Mouse (Mus musculus): ENCODE results near the gene Fyco1. TPM values are rescaled to one million over a fixed set of nuclear protein-coding genes. Genes with fewer than 3 reads are reported as not detected.

The Fyco1 gene
- polyA plus RNA-seq, 1 experiment from 2014 or later: 3.8 TPM

DNA sequence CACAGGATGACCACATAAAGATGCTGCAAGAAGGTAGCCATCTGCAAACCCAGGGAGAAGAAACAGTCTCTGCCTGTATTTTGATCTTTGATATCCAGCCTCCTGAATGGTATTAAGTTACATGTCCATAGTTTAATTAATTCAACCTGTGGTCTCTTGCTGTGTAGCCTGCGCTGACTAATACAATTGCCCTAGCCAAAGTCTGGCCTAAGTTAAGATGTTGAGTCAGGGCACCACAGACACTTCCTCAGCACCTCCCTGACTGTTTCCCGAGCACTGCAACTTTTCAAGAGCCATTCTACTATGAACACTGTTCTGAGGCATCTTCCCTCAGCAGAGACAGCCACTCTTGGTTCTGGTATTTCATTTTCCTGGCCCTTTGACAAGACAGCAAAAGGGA is 33.1 kb downstream of the Fyco1 start:
- WGBS: 89% methylated on average over 2 of the region's 2 CpGs

DNA sequence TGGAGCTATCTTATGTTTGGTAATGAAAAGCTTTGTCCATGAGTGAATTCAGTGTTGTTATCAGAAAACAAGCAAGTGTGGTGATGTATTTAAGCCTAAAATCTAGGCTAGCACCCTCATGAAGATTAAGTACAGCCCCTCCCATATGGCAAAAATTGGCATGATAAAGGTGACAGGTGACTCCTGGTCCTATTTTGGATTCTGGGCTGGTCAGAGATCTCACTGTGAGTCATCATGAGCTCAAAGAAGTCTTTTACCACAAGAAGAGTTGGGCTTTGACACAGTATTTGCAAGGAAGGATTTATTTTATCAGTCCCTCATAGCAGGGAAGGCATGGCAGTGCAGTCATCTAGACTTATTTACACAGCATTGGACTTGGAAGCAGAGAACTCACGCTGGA is 35.7 kb downstream of the Fyco1 start:
- Histone ChIP-seq H3K27me3 (replicated peaks; ENCODE audit: control insufficient read depth, insufficient read depth, low read length) (no peaks in the 10 kb centered on the region), H3K9me3 (ENCODE audit: control insufficient read depth) (no peaks in the 10 kb centered on the region), H3K9ac (ENCODE audit: low read depth, low read length) (no peak overlapping the region), H3K36me3 (ENCODE audit: control insufficient read depth, insufficient read depth) (peaks cover 88% of the 10 kb centered on the region), H3K27ac (ENCODE audit: low read depth, low read length) (no peak overlapping the region), H3K4me1 (replicated peaks; ENCODE audit: control insufficient read depth, insufficient read depth, low read length) (no peaks in the 10 kb centered on the region), H3K4me3 (ENCODE audit: low read depth, low read length) (no peak overlapping the region), H3K4me2 (replicated peaks; ENCODE audit: low read depth) (no peak overlapping the region)
- TF ChIP-seq CTCF (IDR thresholded peaks at IDR 0.05; ENCODE audit: low read depth): no peak
- WGBS: 62% methylated on average over 1 of the region's 1 CpGs
- ATAC-seq: no peak

More for the DNA sequence above, 33.1 kb downstream of the Fyco1 start:
- Histone ChIP-seq H3K9ac (ENCODE audit: low read depth, low read length) (no peak overlapping the region), H3K4me3 (ENCODE audit: low read depth, low read length) (no peak overlapping the region), H3K27ac (ENCODE audit: low read depth, low read length) (no peak overlapping the region), H3K36me3 (ENCODE audit: control insufficient read depth, insufficient read depth) (peaks cover 90% of the 10 kb centered on the region), H3K9me3 (ENCODE audit: control insufficient read depth) (no peaks in the 10 kb centered on the region), H3K4me1 (replicated peaks; ENCODE audit: control insufficient read depth, insufficient read depth, low read length) (no peaks in the 10 kb centered on the region), H3K4me2 (replicated peaks; ENCODE audit: low read depth) (no peak overlapping the region), H3K27me3 (replicated peaks; ENCODE audit: control insufficient read depth, insufficient read depth, low read length) (no peaks in the 10 kb centered on the region)
- no peak for ATAC-seq
- TF ChIP-seq CTCF (IDR thresholded peaks at IDR 0.05; ENCODE audit: low read depth): no peak

DNA sequence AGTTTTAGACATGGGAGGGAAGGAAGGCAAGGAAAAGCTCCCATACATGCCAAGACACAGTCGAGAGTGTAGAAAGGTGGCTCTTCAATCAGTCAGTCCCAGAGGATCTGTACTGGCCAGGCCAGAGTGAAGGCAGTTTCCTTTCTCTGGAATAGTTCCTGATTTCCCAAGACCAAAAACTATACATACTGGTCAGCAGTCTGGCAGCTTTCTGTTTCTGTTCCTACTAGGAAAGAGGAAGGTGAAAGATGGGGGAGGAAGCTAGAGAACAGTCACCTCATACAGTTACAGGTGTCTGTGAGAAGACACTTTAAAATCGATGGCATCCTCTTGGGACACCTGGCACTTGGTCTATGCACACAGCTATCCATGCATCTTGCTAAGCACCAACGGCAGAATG is 36.3 kb downstream of the Fyco1 start:
- no peaks in the 10 kb centered on the region for H3K4me1 ChIP-seq (replicated peaks; ENCODE audit: control insufficient read depth, insufficient read depth, low read length)
- H3K4me3 ChIP-seq (ENCODE audit: low read depth, low read length): no peak overlapping the region
- no peaks in the 10 kb centered on the region for H3K9me3 ChIP-seq (ENCODE audit: control insufficient read depth)
- H3K9ac ChIP-seq (ENCODE audit: low read depth, low read length): no peak overlapping the region
- H3K36me3 ChIP-seq (ENCODE audit: control insufficient read depth, insufficient read depth): peaks cover 88% of the 10 kb centered on the region
- ATAC-seq: no peak
- no peak overlapping the region for H3K27ac ChIP-seq (ENCODE audit: low read depth, low read length)
- 85% methylated on average over 3 of the region's 3 CpGs for WGBS
- no peak overlapping the region for H3K4me2 ChIP-seq (replicated peaks; ENCODE audit: low read depth)
- TF ChIP-seq CTCF (IDR thresholded peaks at IDR 0.05; ENCODE audit: low read depth): no peak
- H3K27me3 ChIP-seq (replicated peaks; ENCODE audit: control insufficient read depth, insufficient read depth, low read length): no peaks in the 10 kb centered on the region

DNA sequence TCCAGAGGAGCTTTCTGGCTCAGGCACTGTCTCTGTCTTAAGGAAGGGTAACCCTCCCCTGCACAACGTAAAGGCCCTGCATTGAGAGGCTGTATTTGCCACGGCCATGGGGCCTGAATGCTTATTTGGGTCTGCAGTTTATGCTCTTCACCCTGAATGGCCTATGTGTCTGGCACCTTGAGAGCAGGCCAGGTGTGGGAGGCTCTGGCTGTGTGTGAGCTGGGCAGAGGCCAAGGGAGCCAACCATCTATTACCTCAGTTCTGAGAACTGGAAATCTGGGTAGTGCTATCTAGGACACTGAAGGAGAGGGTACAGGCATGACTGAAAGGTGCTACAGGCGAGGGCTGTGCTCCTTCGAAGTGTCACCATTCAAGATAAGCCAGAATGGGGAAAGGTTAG is 36.9 kb downstream of the Fyco1 start:
- Histone ChIP-seq H3K4me2 (replicated peaks; ENCODE audit: low read depth) (no peak overlapping the region), H3K9ac (ENCODE audit: low read depth, low read length) (no peak overlapping the region), H3K36me3 (ENCODE audit: control insufficient read depth, insufficient read depth) (peaks cover 89% of the 10 kb centered on the region), H3K27me3 (replicated peaks; ENCODE audit: control insufficient read depth, insufficient read depth, low read length) (no peaks in the 10 kb centered on the region), H3K4me3 (ENCODE audit: low read depth, low read length) (no peak overlapping the region), H3K4me1 (replicated peaks; ENCODE audit: control insufficient read depth, insufficient read depth, low read length) (no peaks in the 10 kb centered on the region), H3K9me3 (ENCODE audit: control insufficient read depth) (no peaks in the 10 kb centered on the region), H3K27ac (ENCODE audit: low read depth, low read length) (no peak overlapping the region)
- 91% methylated on average over 4 of the region's 4 CpGs for whole genome bisulfite sequencing
- no peak for TF ChIP-seq CTCF (IDR thresholded peaks at IDR 0.05; ENCODE audit: low read depth)
- no peak for ATAC-seq

DNA sequence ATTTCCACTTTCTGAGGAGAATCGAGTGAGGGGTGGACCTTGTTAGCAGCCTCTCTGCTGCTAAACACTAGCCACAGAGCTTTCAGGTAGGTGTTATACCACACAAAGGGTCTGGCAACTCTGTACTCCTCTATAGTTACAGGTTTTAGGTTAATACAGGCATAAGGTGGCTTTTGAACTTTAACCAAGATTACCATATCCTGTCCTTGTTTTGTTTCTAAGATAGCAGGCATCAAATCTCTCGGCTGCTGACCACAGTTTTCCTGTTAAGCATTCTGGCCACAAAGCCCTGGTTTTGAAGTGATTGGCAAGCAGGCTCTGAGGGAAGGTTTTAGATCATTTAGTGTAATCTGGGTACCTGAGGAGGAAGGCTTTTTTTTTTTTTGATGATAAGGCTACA is 37.4 kb downstream of the Fyco1 start:
- no peak for ATAC-seq
- Histone ChIP-seq H3K4me3 (ENCODE audit: low read depth, low read length) (no peak overlapping the region), H3K9ac (ENCODE audit: low read depth, low read length) (no peak overlapping the region), H3K4me1 (replicated peaks; ENCODE audit: control insufficient read depth, insufficient read depth, low read length) (no peaks in the 10 kb centered on the region), H3K9me3 (ENCODE audit: control insufficient read depth) (no peaks in the 10 kb centered on the region), H3K27ac (ENCODE audit: low read depth, low read length) (no peak overlapping the region), H3K4me2 (replicated peaks; ENCODE audit: low read depth) (no peak overlapping the region), H3K36me3 (ENCODE audit: control insufficient read depth, insufficient read depth) (peaks cover 84% of the 10 kb centered on the region), H3K27me3 (replicated peaks; ENCODE audit: control insufficient read depth, insufficient read depth, low read length) (no peaks in the 10 kb centered on the region)
- TF ChIP-seq CTCF (IDR thresholded peaks at IDR 0.05; ENCODE audit: low read depth): no peak
- 83% methylated on average over 2 of the region's 2 CpGs for WGBS

DNA sequence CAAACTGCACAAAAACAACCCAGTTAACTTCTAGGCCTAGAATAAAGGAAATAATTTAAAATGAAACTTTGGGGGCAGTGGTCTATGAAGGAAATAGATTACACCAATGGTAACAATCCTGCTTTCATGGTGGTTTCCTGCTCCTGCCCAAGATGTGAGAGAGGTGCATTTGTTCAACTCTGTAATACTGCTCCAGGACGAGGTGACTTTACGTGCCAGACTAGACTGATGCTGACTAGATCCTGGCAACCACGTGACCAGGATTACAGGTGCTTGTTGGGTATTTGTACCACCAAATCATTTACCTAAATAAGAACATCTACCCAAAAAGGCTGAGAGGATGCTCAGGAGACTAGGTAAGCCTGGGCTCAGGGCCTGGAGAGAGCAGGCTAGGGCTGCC is 39.9 kb downstream of the Fyco1 start:
- Histone ChIP-seq H3K9ac (ENCODE audit: low read depth, low read length) (no peak overlapping the region), H3K27ac (ENCODE audit: low read depth, low read length) (no peak overlapping the region), H3K4me2 (replicated peaks; ENCODE audit: low read depth) (no peak overlapping the region), H3K36me3 (ENCODE audit: control insufficient read depth, insufficient read depth) (peaks cover 63% of the 10 kb centered on the region), H3K4me3 (ENCODE audit: low read depth, low read length) (no peak overlapping the region), H3K9me3 (ENCODE audit: control insufficient read depth) (no peaks in the 10 kb centered on the region), H3K4me1 (replicated peaks; ENCODE audit: control insufficient read depth, insufficient read depth, low read length) (no peaks in the 10 kb centered on the region), H3K27me3 (replicated peaks; ENCODE audit: control insufficient read depth, insufficient read depth, low read length) (no peaks in the 10 kb centered on the region)
- TF ChIP-seq CTCF (IDR thresholded peaks at IDR 0.05; ENCODE audit: low read depth): no peak
- ATAC-seq: no peak
- WGBS: 91% methylated on average over 3 of the region's 3 CpGs

DNA sequence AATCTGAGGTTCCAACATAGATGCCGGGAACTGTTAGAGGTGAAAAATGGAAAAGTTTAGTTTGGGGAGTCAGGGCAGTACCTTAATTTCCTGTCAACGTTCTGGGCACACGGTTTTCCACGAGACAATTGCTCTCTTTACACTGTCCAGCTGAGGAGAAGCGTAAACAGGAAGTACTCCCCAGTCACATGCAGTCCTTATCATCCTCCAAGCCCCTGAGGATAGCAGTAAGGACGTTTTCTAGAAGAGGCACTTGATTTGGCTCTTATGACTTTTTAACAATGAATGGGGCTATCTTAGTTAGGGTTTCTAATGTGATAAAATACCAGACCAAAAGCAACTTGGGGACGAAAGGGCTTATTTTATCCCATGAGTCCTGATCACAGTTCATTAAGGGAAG is 43.1 kb downstream of the Fyco1 start:
- no peak overlapping the region for H3K4me2 ChIP-seq (replicated peaks; ENCODE audit: low read depth)
- TF ChIP-seq CTCF (IDR thresholded peaks at IDR 0.05; ENCODE audit: low read depth): no peak
- no peaks in the 10 kb centered on the region for H3K9me3 ChIP-seq (ENCODE audit: control insufficient read depth)
- no peak overlapping the region for H3K9ac ChIP-seq (ENCODE audit: low read depth, low read length)
- peaks cover 46% of the 10 kb centered on the region for H3K36me3 ChIP-seq (ENCODE audit: control insufficient read depth, insufficient read depth)
- no peak overlapping the region for H3K27ac ChIP-seq (ENCODE audit: low read depth, low read length)
- H3K4me1 ChIP-seq (replicated peaks; ENCODE audit: control insufficient read depth, insufficient read depth, low read length): no peaks in the 10 kb centered on the region
- no peak for ATAC-seq
- no peaks in the 10 kb centered on the region for H3K27me3 ChIP-seq (replicated peaks; ENCODE audit: control insufficient read depth, insufficient read depth, low read length)
- WGBS: 53% methylated on average over 7 of the region's 7 CpGs
- H3K4me3 ChIP-seq (ENCODE audit: low read depth, low read length): no peak overlapping the region
